Mouse (Mus musculus) lung, postnatal 0 days (tissue): Measurements from ENCODE around the gene Cerk.

ENCODE experiments used
- CTCF ChIP-seq: IDR thresholded peaks from 2 replicates; pipeline ENCODE4 v1.5.1; 2016; ENCODE audit warnings: antibody characterized with exemption, mild to moderate bottlenecking
- EP300 ChIP-seq: IDR thresholded peaks from 2 replicates; pipeline ENCODE4 v1.6.1; 2016; ENCODE audit warnings: antibody characterized with exemption, mild to moderate bottlenecking, control low read depth

DNA sequence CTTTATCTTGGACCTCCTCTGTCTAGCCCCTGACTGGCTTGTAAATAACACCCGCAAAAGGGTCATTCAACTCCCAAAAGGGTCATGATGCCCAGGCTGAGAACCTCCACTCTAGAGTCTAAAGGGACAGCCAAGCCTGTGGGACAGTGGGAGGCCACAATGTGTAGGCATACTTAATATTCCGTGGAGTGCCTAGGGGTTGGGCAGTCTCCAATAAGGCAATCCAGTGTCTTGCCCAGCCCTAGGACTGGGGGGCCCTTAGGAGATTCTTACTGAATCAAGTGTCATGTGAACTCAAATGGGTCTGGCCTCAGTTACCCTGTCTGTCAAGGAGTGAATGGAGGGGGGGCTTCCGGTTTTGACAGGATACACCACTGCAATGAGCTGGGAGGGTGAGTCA is 56.9 kb downstream of the Cerk start:
- TF ChIP-seq CTCF (no peak), EP300 (no peak)
